Comparison of ENCODE assay signal across 8 mouse cellular contexts in genomic region chr19:43939769-43940689, GRCm38 (mm10). TPM values are rescaled to one million over a fixed set of nuclear protein-coding genes. Genes with fewer than 3 reads are reported as not detected.
DNase-seq lines count a peak whose midpoint lies in the region; ATAC-seq lines count a peak whose summit lies in the region.

Dnmbp (minus strand) TSS chr19:43940191.

- H3K27me3 ChIP-seq in hindbrain, embryonic 14.5 days (ENCODE audit: control insufficient read depth, insufficient read depth, low read length): no peaks in the 10 kb centered on the region

- peak; percentile 77 for ATAC-seq in hindbrain, embryonic 14.5 days (ENCODE audit: low FRiP score)

- peaks cover 10% of the 10 kb centered on the region; the same call in 1 of the 2 replicates for H3K4me1 ChIP-seq in hindbrain, embryonic 14.5 days (replicated peaks; ENCODE audit: control insufficient read depth, insufficient read depth, low read length)

- no peaks in the 10 kb centered on the region for H3K9me3 ChIP-seq in hindbrain, embryonic 14.5 days (ENCODE audit: control insufficient read depth, low read length)

- H3K4me2 ChIP-seq in hindbrain, embryonic 14.5 days (replicated peaks): peak within 1 kb of the TSS; percentile 72

- no peak within 1 kb of the TSS for H3K27ac ChIP-seq in hindbrain, embryonic 14.5 days

- WGBS in hindbrain, embryonic 14.5 days: 4% methylated on average over 68 of the region's 94 CpGs

- DNase-seq in T-cell, adult 2 months (ENCODE audit: low spot score): peak; percentile 75
- DNase-seq in cerebellum, postnatal 36 days: peak; percentile 78 to 89
- DNase-seq in gastrocnemius, adult 18-20 months (ENCODE audit: low spot score): peak; percentile 84
- peak; percentile 73 for DNase-seq in hindbrain, embryonic 14.5 days (ENCODE audit: low spot score)
- peak; percentile 14 for DNase-seq in left cerebral cortex, adult 11 months (ENCODE audit: low spot score)
- peak; percentile 84 for DNase-seq in lung, postnatal 36 days
- DNase-seq in retina, embryonic 14.5 days (ENCODE audit: low spot score): peak; percentile 83
- peak; percentile 81 to 82 for DNase-seq in thymus, postnatal 36 days

- H3K36me3 ChIP-seq in hindbrain, embryonic 14.5 days (replicated peaks; ENCODE audit: control insufficient read depth, insufficient read depth): no peaks in the 10 kb centered on the region

- H3K9ac ChIP-seq in hindbrain, embryonic 14.5 days: peak within 1 kb of the TSS; percentile 81

- H3K4me3 ChIP-seq in hindbrain, embryonic 14.5 days (replicated peaks; ENCODE audit: low read length): peak within 1 kb of the TSS; percentile 72

RNA-seq across cellular contexts. Expression of gene Dnmbp, which starts in this region (rescaled TPM):
- 10 to 100 TPM; 12.0 TPM for total RNA-seq in gastrocnemius, adult 18-20 months (2021)
- polyA plus RNA-seq in hindbrain, embryonic 14.5 days (2014; fragmentation: Nextera tagmentation; extraction: Ambion mirVana): 8.7 and 8.9 TPM in 2 replicates

Comparison
In these comparisons a context has a peak if more than half of its experiments do, and no peak if none do; other contexts are left out.
1. DNase-seq: peak in every context shown above with its lines; median percentile 84 in gastrocnemius, adult 18-20 months; 84 in lung, postnatal 36 days; 84 in cerebellum, postnatal 36 days; 83 in retina, embryonic 14.5 days; 82 in thymus, postnatal 36 days; 75 in T-cell, adult 2 months; 73 in hindbrain, embryonic 14.5 days; 14 in left cerebral cortex, adult 11 months.